Mouse (Mus musculus) fat pad, adult 2 months (tissue): Measurements from ENCODE around the gene Wwp2.

ENCODE experiments used
- DNase-seq: peaks from one replicate; pipeline ENCODE4 v3.0.0-alpha.2; 2011; ENCODE audit warnings: low read depth, low spot score; ENCODE audit errors: extremely low read depth

Gene Wwp2

GRCm38 (mm10) chr8:107599691-107600090 is 163.5 kb downstream of the Wwp2 start:
- DNase-seq: no peak

DNA sequence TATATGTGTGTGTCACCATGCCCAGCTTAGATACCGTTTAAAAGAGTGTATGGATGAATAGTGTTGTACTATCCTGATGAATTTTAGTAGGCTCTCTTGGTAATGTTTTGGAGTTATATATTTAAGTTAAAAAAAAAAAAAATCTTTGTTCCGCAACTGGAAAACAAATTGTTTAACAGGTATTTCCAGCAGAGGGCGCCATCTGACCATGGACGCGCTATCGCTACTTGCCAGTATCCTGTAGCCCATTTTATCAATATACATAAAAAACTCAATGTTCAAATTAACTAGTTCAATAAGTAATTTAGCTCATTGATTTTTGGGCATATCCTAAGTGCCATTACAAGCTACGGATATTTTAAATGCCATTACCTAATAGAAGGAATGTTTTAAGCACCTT is 166.9 kb downstream of the Wwp2 start:
- no peak for DNase-seq
